7 mouse cellular contexts compared by ENCODE assay signal in genomic region chr4:115839956-115840355, GRCm38 (mm10). TPM values are rescaled to one million over a fixed set of nuclear protein-coding genes. Genes with fewer than 3 reads are reported as not detected.
A peak's percentile ranks its signal among the peaks of the same experiment; 100 is the strongest.
DNase-seq lines count a peak whose midpoint lies in the region; ATAC-seq and TF ChIP-seq lines count a peak whose summit lies in the region.

No protein-coding gene starts in this region.

- H3K79me3 ChIP-seq in C2C12 (ENCODE audit: low read depth), result no peaks in the 10 kb centered on the region

- H3K9ac ChIP-seq in limb, embryonic 14.5 days (ENCODE audit: low read depth, low read length, severe bottlenecking), result peak overlapping the region; percentile 67
- H3K9ac ChIP-seq in neural tube, embryonic 15.5 days (replicated peaks), result no peak overlapping the region

- H3ac ChIP-seq in C2C12 (ENCODE audit: control insufficient read depth, insufficient read length, low read depth), result peak overlapping the region; percentile 30

- no peaks in the 10 kb centered on the region for H3K9me3 ChIP-seq in hindbrain, embryonic 10.5 days
- H3K9me3 ChIP-seq in limb, embryonic 14.5 days (ENCODE audit: control insufficient read depth, low read length), result no peaks in the 10 kb centered on the region
- H3K9me3 ChIP-seq in neural tube, embryonic 15.5 days (replicated peaks), result no peaks in the 10 kb centered on the region

- DNase-seq in 3T3-L1 (ENCODE audit: low read depth, low spot score), result peak; percentile 84
- DNase-seq in hindbrain, embryonic 10.5 days (ENCODE audit: low spot score), result no peak
- no peak for DNase-seq in limb, embryonic 14.5 days (ENCODE audit: low spot score)
- DNase-seq in right cerebral cortex, postnatal 25 days, result no peak

- WGBS in hindbrain, embryonic 10.5 days, result 66% methylated on average over 4 of the region's 4 CpGs
- WGBS in limb, embryonic 14.5 days, result 46% methylated on average over 4 of the region's 4 CpGs
- WGBS in neural tube, embryonic 15.5 days, result 53% methylated on average over 4 of the region's 4 CpGs

- TF ChIP-seq CTCF in C2C12 (IDR thresholded peaks at IDR 0.05; ENCODE audit: control insufficient read depth, insufficient read depth, insufficient read length), result no peak

- no peaks in the 10 kb centered on the region for H3K27me3 ChIP-seq in C2C12 (ENCODE audit: control insufficient read depth, insufficient read depth, insufficient read length)
- H3K27me3 ChIP-seq in hindbrain, embryonic 10.5 days (ENCODE audit: insufficient read depth, poor library complexity, severe bottlenecking), result no peaks in the 10 kb centered on the region
- H3K27me3 ChIP-seq in limb, embryonic 14.5 days (ENCODE audit: control insufficient read depth, insufficient read depth, low read length), result no peaks in the 10 kb centered on the region
- H3K27me3 ChIP-seq in neural tube, embryonic 15.5 days (replicated peaks), result no peaks in the 10 kb centered on the region

- peaks cover 21% of the 10 kb centered on the region for H3K4me1 ChIP-seq in hindbrain, embryonic 10.5 days (replicated peaks)
- peaks cover 3% of the 10 kb centered on the region; the same call in 1 of the 2 replicates for H3K4me1 ChIP-seq in limb, embryonic 14.5 days (ENCODE audit: control insufficient read depth, insufficient read depth, low read length)
- H3K4me1 ChIP-seq in neural tube, embryonic 15.5 days, result peaks cover 13% of the 10 kb centered on the region

- no peak overlapping the region for H3K27ac ChIP-seq in hindbrain, embryonic 10.5 days
- no peak overlapping the region for H3K27ac ChIP-seq in limb, embryonic 14.5 days (replicated peaks; ENCODE audit: low read depth, low read length)
- no peak overlapping the region for H3K27ac ChIP-seq in neural tube, embryonic 15.5 days (replicated peaks)

- H3K79me2 ChIP-seq in C2C12 (ENCODE audit: control insufficient read depth, insufficient read depth), result peaks cover 13% of the 10 kb centered on the region

- no peak for ATAC-seq in limb, embryonic 14.5 days (ENCODE audit: low FRiP score, low read depth)
- ATAC-seq in neural tube, embryonic 15.5 days (ENCODE audit: low FRiP score), result no peak
- ATAC-seq in CD4-positive, CD25-positive, alpha-beta regulatory T cell, adult 4 months, result no peak

- peaks cover 4% of the 10 kb centered on the region for H3K36me3 ChIP-seq in C2C12 (ENCODE audit: control insufficient read depth, insufficient read depth)
- H3K36me3 ChIP-seq in hindbrain, embryonic 10.5 days, result no peaks in the 10 kb centered on the region
- H3K36me3 ChIP-seq in limb, embryonic 14.5 days (ENCODE audit: control insufficient read depth, insufficient read depth, low read length), result peaks cover 9% of the 10 kb centered on the region; the same call in 1 of the 2 replicates
- 0 out of 2 replicates have a peak, but pooled peaks cover 5% of the 10 kb centered on the region for H3K36me3 ChIP-seq in neural tube, embryonic 15.5 days

- peak overlapping the region; percentile 54 for H3K4me2 ChIP-seq in limb, embryonic 14.5 days (replicated peaks; ENCODE audit: low read depth, low read length, severe bottlenecking)
- H3K4me2 ChIP-seq in neural tube, embryonic 15.5 days, result peak overlapping the region; percentile 68

- H3K4me3 ChIP-seq in C2C12 (ENCODE audit: insufficient read depth, poor library complexity, severe bottlenecking), result no peak overlapping the region
- peak overlapping the region; percentile 87 for H3K4me3 ChIP-seq in hindbrain, embryonic 10.5 days
- peak overlapping the region; percentile 68 for H3K4me3 ChIP-seq in limb, embryonic 14.5 days (replicated peaks; ENCODE audit: low read length)
- H3K4me3 ChIP-seq in neural tube, embryonic 15.5 days (replicated peaks), result peak overlapping the region; percentile 69; the same call in 1 of the 2 replicates

- TF ChIP-seq POLR2A in limb, embryonic 14.5 days (IDR thresholded peaks at IDR 0.05; ENCODE audit: borderline replicate concordance, extremely low read depth, insufficient read depth, insufficient read length), result no peak

TF ChIP-seq in C2C12, 6 proteins besides CTCF, POLR2A, EP300 and RAD21:
- TF ChIP-seq CEBPB (IDR thresholded peaks at IDR 0.05; ENCODE audit: low read depth) (no peak), MAX (IDR thresholded peaks at IDR 0.05) (peak; percentile 46)

RNA-seq across cellular contexts. Expression of gene Mknk1, which starts 1.0 kb away (rescaled TPM):
- 15.3 TPM for polyA plus RNA-seq in C2C12 (2012; fragmentation: generic; extraction: Trizol)
- polyA plus RNA-seq in hindbrain, embryonic 10.5 days (2016; fragmentation: Nextera tagmentation; extraction: Ambion mirVana), result 26.0 and 30.7 TPM in 2 replicates
- polyA plus RNA-seq in limb, embryonic 14.5 days (2012; rRNA removed), result 69.6 and 73.9 TPM in 2 replicates
- polyA plus RNA-seq in limb, embryonic 14.5 days (2014; fragmentation: Nextera tagmentation; extraction: Ambion mirVana), result 28.4 and 28.5 TPM in 2 replicates
- 25.3 and 30.3 TPM in 2 replicates for polyA plus RNA-seq in neural tube, embryonic 15.5 days (2015; fragmentation: Nextera tagmentation; extraction: Ambion mirVana)
- polyA plus RNA-seq in CD4-positive, CD25-positive, alpha-beta regulatory T cell, adult 4 months (2017; shearing (Covaris generic)), result 10 to 100 TPM; 43.4 to 47.5 TPM

RNA-seq across cellular contexts. Expression of gene Mob3c, which starts 12.1 kb away (rescaled TPM):
- polyA plus RNA-seq in C2C12 (2012; fragmentation: generic; extraction: Trizol), result 3.5 TPM
- 3.8 and 6.2 TPM in 2 replicates for polyA plus RNA-seq in hindbrain, embryonic 10.5 days (2016; fragmentation: Nextera tagmentation; extraction: Ambion mirVana)
- 16.3 and 19.7 TPM in 2 replicates for polyA plus RNA-seq in limb, embryonic 14.5 days (2012; rRNA removed)
- 8.6 and 11.6 TPM in 2 replicates for polyA plus RNA-seq in limb, embryonic 14.5 days (2014; fragmentation: Nextera tagmentation; extraction: Ambion mirVana)
- 8.1 and 8.4 TPM in 2 replicates for polyA plus RNA-seq in neural tube, embryonic 15.5 days (2015; fragmentation: Nextera tagmentation; extraction: Ambion mirVana)
- polyA plus RNA-seq in CD4-positive, CD25-positive, alpha-beta regulatory T cell, adult 4 months (2017; shearing (Covaris generic)), result 10 to 100 TPM; 13.5 to 15.8 TPM

RNA-seq across cellular contexts. Expression of gene Kncn, which starts 44.2 kb away (rescaled TPM):
- not detected for polyA plus RNA-seq in C2C12 (2012; fragmentation: generic; extraction: Trizol)
- not detected in 2 replicates for polyA plus RNA-seq in hindbrain, embryonic 10.5 days (2016; fragmentation: Nextera tagmentation; extraction: Ambion mirVana)
- polyA plus RNA-seq in limb, embryonic 14.5 days (2012; rRNA removed), result not detected in 2 replicates
- not detected in 2 replicates for polyA plus RNA-seq in limb, embryonic 14.5 days (2014; fragmentation: Nextera tagmentation; extraction: Ambion mirVana)
- polyA plus RNA-seq in neural tube, embryonic 15.5 days (2015; fragmentation: Nextera tagmentation; extraction: Ambion mirVana), result 0.12 and 0.19 TPM in 2 replicates
- not detected for polyA plus RNA-seq in CD4-positive, CD25-positive, alpha-beta regulatory T cell, adult 4 months (2017; shearing (Covaris generic))

RNA-seq across cellular contexts. Expression of gene 6430628N08Rik, which starts 50.5 kb away (rescaled TPM):
- polyA plus RNA-seq in C2C12 (2012; fragmentation: generic; extraction: Trizol), result not detected
- polyA plus RNA-seq in hindbrain, embryonic 10.5 days (2016; fragmentation: Nextera tagmentation; extraction: Ambion mirVana), result 0.10 TPM in 1 of 2 replicates, not detected in the other
- not detected in 2 replicates for polyA plus RNA-seq in limb, embryonic 14.5 days (2012; rRNA removed)
- polyA plus RNA-seq in limb, embryonic 14.5 days (2014; fragmentation: Nextera tagmentation; extraction: Ambion mirVana), result not detected in 2 replicates
- polyA plus RNA-seq in neural tube, embryonic 15.5 days (2015; fragmentation: Nextera tagmentation; extraction: Ambion mirVana), result 1.2 and 1.3 TPM in 2 replicates
- not detected for polyA plus RNA-seq in CD4-positive, CD25-positive, alpha-beta regulatory T cell, adult 4 months (2017; shearing (Covaris generic))

RNA-seq across cellular contexts. Expression of gene Atpaf1, which starts 55.3 kb away (rescaled TPM):
- 15.7 TPM for polyA plus RNA-seq in C2C12 (2012; fragmentation: generic; extraction: Trizol)
- 38.3 and 49.9 TPM in 2 replicates for polyA plus RNA-seq in hindbrain, embryonic 10.5 days (2016; fragmentation: Nextera tagmentation; extraction: Ambion mirVana)
- 29.9 and 35.5 TPM in 2 replicates for polyA plus RNA-seq in limb, embryonic 14.5 days (2012; rRNA removed)
- 57.1 and 58.4 TPM in 2 replicates for polyA plus RNA-seq in limb, embryonic 14.5 days (2014; fragmentation: Nextera tagmentation; extraction: Ambion mirVana)
- 42.0 and 50.9 TPM in 2 replicates for polyA plus RNA-seq in neural tube, embryonic 15.5 days (2015; fragmentation: Nextera tagmentation; extraction: Ambion mirVana)
- polyA plus RNA-seq in CD4-positive, CD25-positive, alpha-beta regulatory T cell, adult 4 months (2017; shearing (Covaris generic)), result 10 to 100 TPM; 16.6 to 19.2 TPM
